Mouse (Mus musculus) spleen, postnatal 10 days (tissue): ENCODE results near the gene Acot1.
A peak's percentile ranks its signal among the peaks of the same experiment; 100 is the strongest.

ENCODE experiments used
- DNase-seq, 2 experiments: peaks; one replicate each; pipeline ENCODE4 v3.0.0; 2021 to 2022; ENCODE audit warnings: low spot score in 2 of 2

Acot1 gene

DNA sequence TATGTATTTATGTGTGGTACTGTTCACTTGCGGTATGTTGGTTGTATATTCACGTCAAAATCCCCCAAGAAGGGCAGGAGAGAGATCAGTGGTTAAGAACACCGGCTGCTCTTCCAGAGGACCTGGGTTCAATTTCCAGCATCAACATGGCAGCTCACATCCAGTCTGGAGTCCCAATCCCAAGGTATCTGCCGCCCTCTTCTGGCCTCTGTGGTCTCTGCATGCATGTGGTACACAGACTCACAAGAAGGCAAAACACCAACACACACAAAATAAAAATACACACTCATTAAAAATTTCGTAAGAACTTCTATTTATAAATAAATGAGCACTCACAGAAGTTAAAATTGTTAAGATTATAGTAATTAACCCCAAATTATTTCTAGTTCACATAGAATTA lies 53.9 kb downstream of the Acot1 start:
- DNase-seq = peak in 1 of 2 experiments; percentile 52

DNA sequence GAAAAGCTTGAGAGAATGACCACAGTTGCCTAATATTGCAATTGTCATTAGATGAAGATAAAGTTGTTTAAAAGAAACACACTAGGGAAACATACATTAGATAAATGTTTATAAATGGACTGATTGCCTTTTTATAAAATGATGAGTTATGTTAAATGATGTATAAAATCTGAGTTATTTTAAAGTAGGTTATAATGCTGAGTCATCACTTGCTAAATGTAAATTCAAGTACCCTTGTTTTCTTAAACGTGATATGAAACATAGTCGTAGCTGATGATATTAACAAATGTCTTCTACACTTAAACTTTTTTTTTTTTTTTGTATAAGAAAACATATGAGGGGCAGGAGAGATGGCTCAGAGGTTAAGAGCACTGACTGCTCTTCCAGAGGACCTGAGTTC lies 54.5 kb downstream of the Acot1 start:
- no peak for DNase-seq

- DNase-seq = no peak
Observed at GRCm38 (mm10) chr12:84064621-84065020, 55.3 kb downstream of the Acot1 start.

GRCm38 (mm10) chr12:84067752-84068151 lies 58.5 kb downstream of the Acot1 start:
- no peak for DNase-seq
